Mouse (Mus musculus) heart, embryonic 11.5 days (tissue): ENCODE measurements around the gene Oas1c. TPM values are rescaled to one million over a fixed set of nuclear protein-coding genes. Genes with fewer than 3 reads are reported as not detected.
A peak's percentile ranks its signal among the peaks of the same experiment; 100 is the strongest.
"Not testable (repeated sequence)": the region's sequence is repeated elsewhere in the genome, so short reads cannot be mapped to it uniquely, and the experiment has no call there.

Experiments used
- ATAC-seq: fragments of 200-750 bp; cut with Nextera tagmentation; replicated peaks from 2 replicates; pipeline ENCODE4 v1.8.0; 2017; ENCODE audit warnings: moderate library complexity; ENCODE audit not compliant: insufficient number of reproducible peaks, low FRiP score, low TSS enrichment
- H3K27ac ChIP-seq: fragments of 300-500 bp; sonication (generic); 2 replicates; pipeline ENCODE4 v1.5.1; 2014; ENCODE audit warnings: mild to moderate bottlenecking, low read depth, low read length
- H3K27me3 ChIP-seq: fragments of 300-500 bp; sonication (generic); 2 replicates; pipeline ENCODE4 v1.6.1; 2014; ENCODE audit warnings: mild to moderate bottlenecking, low read length, mixed read lengths; ENCODE audit not compliant: control insufficient read depth, insufficient read depth
- H3K36me3 ChIP-seq: fragments of 300-500 bp; sonication (generic); 2 replicates; pipeline ENCODE4 v1.6.1; 2014; ENCODE audit warnings: mild to moderate bottlenecking, low read length, moderate library complexity, mixed read lengths; ENCODE audit not compliant: control insufficient read depth, insufficient read depth
- H3K4me1 ChIP-seq: fragments of 300-500 bp; sonication (generic); 2 replicates; pipeline ENCODE4 v1.6.1; 2014; ENCODE audit warnings: low read length; ENCODE audit not compliant: control insufficient read depth, insufficient read depth
- H3K4me2 ChIP-seq: fragments of 300-500 bp; sonication (generic); 2 replicates; pipeline ENCODE4 v1.6.1; 2014; ENCODE audit warnings: mild to moderate bottlenecking, moderate library complexity
- H3K4me3 ChIP-seq: fragments of 300-500 bp; sonication (generic); 2 replicates; pipeline ENCODE4 v1.5.1; 2014; ENCODE audit warnings: low read depth, low read length
- H3K9ac ChIP-seq: fragments of 300-500 bp; sonication (generic); 2 replicates; pipeline ENCODE4 v1.6.1; 2014; ENCODE audit warnings: mild to moderate bottlenecking, low read depth, low read length, moderate library complexity
- H3K9me3 ChIP-seq: fragments of 300-500 bp; sonication (generic); replicated peaks from 2 replicates; pipeline ENCODE4 v1.6.1; 2016; ENCODE audit warnings: low read length; ENCODE audit not compliant: control insufficient read depth
- WGBS: fragments of 180-500 bp; shearing (Covaris S2); extraction: QIAGEN DNeasy Blood & Tissue Kit; methylation state at CpG from one replicate; pipeline ENCODE4 v1.1.7; 2014; ENCODE audit not compliant: insufficient replicate concordance; 5-methylcytosine and 5-hydroxymethylcytosine counted together
- polyA plus RNA-seq: library from polyadenylated mRNA; unstranded; fragments of >200 nt; fragmentation: Nextera tagmentation; extraction: Ambion mirVana; gene quantifications from 2 replicates; pipeline ENCODE4 v1.2.1, GENCODE M21; 2014

The Oas1c gene
- polyA plus RNA-seq, 1 experiment from 2014 or later: 0.54 TPM

DNA sequence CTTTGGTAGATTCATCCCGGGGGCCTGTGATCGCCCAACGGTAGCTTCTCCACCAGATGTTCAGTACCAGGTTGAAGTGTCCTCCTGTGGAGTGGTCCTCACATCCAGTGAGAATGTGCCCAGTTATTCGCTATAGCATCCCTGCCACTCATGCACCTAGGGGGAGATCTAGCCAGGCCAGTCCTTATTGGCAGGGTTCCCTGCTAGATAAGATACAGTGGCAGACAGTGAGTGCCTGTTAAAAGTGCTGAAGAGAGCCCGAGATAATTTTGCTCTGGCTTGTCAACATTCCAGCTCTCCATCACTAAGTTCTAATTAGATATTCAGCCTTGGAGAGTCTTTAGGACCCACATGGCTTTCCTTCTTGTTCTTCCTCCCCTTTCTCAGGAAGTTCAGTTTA lies 14.2 kb downstream of the Oas1c start:
- not testable (repeated sequence) for H3K9me3 ChIP-seq, H3K27me3 ChIP-seq
- 48% methylated on average over 5 of the region's 5 CpGs for WGBS

DNA sequence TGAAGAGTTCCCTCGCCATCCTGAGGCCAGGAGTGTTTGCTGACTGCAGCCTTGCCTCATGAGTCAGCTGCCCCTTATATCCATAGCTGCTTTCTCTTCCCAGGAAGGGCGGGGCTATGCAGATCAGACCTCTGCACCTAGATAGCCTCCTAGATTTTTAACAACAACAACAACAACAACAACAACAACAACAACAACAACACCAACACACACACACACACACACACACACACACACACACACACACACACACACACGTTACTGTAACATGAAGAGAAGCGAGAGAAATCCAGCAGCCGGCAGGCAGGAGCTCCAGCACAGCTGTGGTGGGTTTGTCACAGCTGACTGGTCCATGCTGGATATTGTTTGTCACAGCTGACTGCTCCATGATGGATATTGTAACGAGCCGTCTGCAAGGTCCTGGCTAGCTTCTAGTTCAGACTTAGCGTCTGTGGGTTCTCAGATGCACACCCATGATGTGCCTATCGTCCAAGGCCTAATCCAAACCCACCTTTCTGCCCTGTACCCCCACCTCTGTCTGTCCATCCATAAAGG lies 16.8 kb downstream of the Oas1c start, which contains the start of gene Oas1e:
Gene Oas1e (minus strand): TSS at position 51 of the 555 bp plus-strand sequence.
- WGBS: 64% methylated on average over 9 of the region's 9 CpGs
- ATAC-seq, H3K4me2 ChIP-seq, H3K27me3 ChIP-seq, H3K27ac ChIP-seq, H3K9ac ChIP-seq, H3K4me1 ChIP-seq, H3K36me3 ChIP-seq, H3K9me3 ChIP-seq, H3K4me3 ChIP-seq: not testable (repeated sequence)

More for the DNA sequence above, 14.2 kb downstream of the Oas1c start:
- H3K4me3 ChIP-seq, H3K4me2 ChIP-seq, H3K27ac ChIP-seq, ATAC-seq, H3K9ac ChIP-seq, H3K4me1 ChIP-seq, H3K36me3 ChIP-seq: not testable (repeated sequence)

GRCm38 (mm10) chr5:120793043-120793442 lies 19.3 kb downstream of the Oas1c start:
- WGBS: 25% methylated on average over 2 of the region's 2 CpGs

DNA sequence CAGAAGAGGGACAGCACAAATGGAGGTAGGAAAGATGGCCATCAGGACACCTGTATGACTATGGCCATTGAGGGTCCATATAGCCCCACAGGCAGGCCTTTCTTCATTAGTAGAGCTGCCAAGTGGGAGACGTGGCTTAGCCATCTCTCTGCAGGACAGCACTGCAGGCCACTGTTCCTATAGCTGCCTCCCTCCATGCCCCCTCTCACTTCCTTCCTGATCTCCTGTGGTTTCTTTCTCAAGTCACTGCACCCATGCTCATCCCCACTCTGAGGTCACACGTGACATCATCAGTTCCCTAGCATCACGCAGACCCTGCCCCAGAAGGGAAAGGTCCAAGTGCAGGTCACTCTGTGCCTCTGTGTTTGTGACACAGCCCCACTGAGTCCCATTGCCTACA lies 25.3 kb downstream of the Oas1c start:
- H3K9me3 ChIP-seq: no peaks in the 10 kb centered on the region
- H3K36me3 ChIP-seq: no peaks in the 10 kb centered on the region
- H3K27me3 ChIP-seq: no peaks in the 10 kb centered on the region
- no peaks in the 10 kb centered on the region for H3K4me1 ChIP-seq
- H3K9ac ChIP-seq: no peak overlapping the region
- no peak overlapping the region for H3K27ac ChIP-seq
- 68% methylated on average over 3 of the region's 3 CpGs for WGBS
- ATAC-seq: no peak
- H3K4me2 ChIP-seq: no peak overlapping the region
- H3K4me3 ChIP-seq: no peak overlapping the region

More at GRCm38 (mm10) chr5:120793043-120793442, 19.3 kb downstream of the Oas1c start:
- Histone ChIP-seq H3K36me3 (no peaks in the 10 kb centered on the region), H3K27me3 (0 out of 2 replicates have a peak, but pooled peaks cover 2% of the 10 kb centered on the region), H3K4me1 (no peaks in the 10 kb centered on the region), H3K9me3 (no peaks in the 10 kb centered on the region), H3K4me2 (no peak overlapping the region), H3K4me3 (no peak overlapping the region), H3K27ac (no peak overlapping the region), H3K9ac (no peak overlapping the region)
- no peak for ATAC-seq

- no peak overlapping the region for H3K4me3 ChIP-seq
- no peaks in the 10 kb centered on the region for H3K9me3 ChIP-seq
- no peaks in the 10 kb centered on the region for H3K27me3 ChIP-seq
- no peaks in the 10 kb centered on the region for H3K4me1 ChIP-seq
- no peaks in the 10 kb centered on the region for H3K36me3 ChIP-seq
- no peak overlapping the region for H3K4me2 ChIP-seq
- no peak overlapping the region for H3K9ac ChIP-seq
- no peak overlapping the region for H3K27ac ChIP-seq
- WGBS: 81% methylated on average over 2 of the region's 2 CpGs
- no peak for ATAC-seq
Observed at GRCm38 (mm10) chr5:120782446-120782845, 29.9 kb downstream of the Oas1c start.

DNA sequence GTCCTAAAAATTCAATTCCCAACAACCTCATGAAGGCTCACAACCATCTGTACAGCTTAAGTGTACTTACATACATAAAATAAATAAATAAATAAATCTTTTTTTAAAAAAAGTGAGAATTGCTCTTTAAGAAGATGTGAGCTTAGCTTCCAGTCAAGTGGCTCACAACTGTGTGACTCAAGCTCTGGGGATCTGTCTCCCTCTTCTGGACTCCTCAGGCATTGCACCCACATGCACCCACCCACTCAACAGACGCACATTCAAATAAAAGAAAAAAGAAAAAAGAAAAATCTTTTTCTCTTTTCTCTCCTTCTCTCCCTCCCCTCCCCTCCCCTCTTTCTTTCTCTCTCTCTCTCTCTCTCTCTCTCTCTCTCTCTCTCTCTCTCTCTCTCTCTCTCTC lies 30.7 kb downstream of the Oas1c start:
- Histone ChIP-seq H3K27me3 (no peaks in the 10 kb centered on the region), H3K9ac (no peak overlapping the region), H3K9me3 (no peaks in the 10 kb centered on the region), H3K27ac (no peak overlapping the region), H3K4me3 (no peak overlapping the region), H3K36me3 (no peaks in the 10 kb centered on the region), H3K4me2 (no peak overlapping the region), H3K4me1 (no peaks in the 10 kb centered on the region)
- ATAC-seq: no peak
- WGBS: 95% methylated on average over 1 of the region's 1 CpGs

DNA sequence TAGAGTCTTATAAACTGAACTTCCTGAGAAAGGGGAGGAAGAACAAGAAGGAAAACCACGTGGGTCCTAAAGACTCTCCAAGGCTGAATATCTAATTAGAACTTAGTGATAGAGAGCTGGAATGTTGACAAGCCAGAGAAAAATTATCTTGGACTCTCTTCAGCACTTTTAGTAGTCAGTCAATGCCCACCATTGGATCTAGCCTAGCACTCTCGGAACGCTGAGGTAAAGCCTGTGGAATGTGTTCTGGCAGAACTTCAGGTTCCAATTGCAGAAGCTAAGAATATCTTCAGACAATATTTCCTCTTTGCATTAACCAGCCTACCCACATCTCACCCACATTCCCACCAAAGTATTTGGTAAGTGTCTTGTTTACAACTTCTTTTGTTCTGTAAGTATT lies 32.4 kb downstream of the Oas1c start:
- Histone ChIP-seq H3K4me3 (no peak overlapping the region), H3K4me2 (no peak overlapping the region), H3K27ac (no peak overlapping the region), H3K4me1 (peaks cover 9% of the 10 kb centered on the region), H3K9ac (no peak overlapping the region), H3K9me3 (no peaks in the 10 kb centered on the region), H3K27me3 (no peaks in the 10 kb centered on the region), H3K36me3 (no peaks in the 10 kb centered on the region)
- 30% methylated on average over 3 of the region's 3 CpGs for WGBS
- no peak for ATAC-seq

GRCm38 (mm10) chr5:120778941-120779340 lies 33.4 kb downstream of the Oas1c start:
- no peak overlapping the region for H3K4me2 ChIP-seq
- WGBS: 47% methylated on average over 2 of the region's 2 CpGs
- H3K9me3 ChIP-seq: no peaks in the 10 kb centered on the region
- no peak overlapping the region for H3K27ac ChIP-seq
- H3K4me3 ChIP-seq: no peak overlapping the region
- no peaks in the 10 kb centered on the region for H3K27me3 ChIP-seq
- peaks cover 10% of the 10 kb centered on the region for H3K4me1 ChIP-seq
- no peak overlapping the region for H3K9ac ChIP-seq
- no peaks in the 10 kb centered on the region for H3K36me3 ChIP-seq
- no peak for ATAC-seq

DNA sequence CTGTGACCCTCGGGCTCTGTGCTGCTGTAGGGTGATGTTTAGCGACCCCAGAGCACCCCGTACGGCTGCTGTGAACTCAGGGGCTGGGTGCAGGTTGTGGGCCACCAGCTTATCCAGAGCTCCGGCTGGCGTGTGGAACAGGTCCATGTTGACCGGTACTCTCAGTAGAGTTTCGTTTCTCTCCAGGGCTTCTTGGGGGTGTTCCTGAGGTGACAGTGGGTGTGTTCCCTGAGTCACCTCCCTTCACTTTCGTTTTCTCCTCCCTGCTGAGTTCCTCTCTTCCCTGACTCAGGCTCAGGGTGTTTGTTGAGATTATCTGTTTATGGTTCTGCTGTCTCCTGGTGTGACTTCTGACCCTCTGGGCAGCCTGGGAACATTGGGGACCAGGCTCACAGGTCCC lies 34.8 kb downstream of the Oas1c start, which contains the start of gene Oas3:
Gene Oas3 (minus strand): TSS at position 184 of the 400 bp plus-strand sequence.
- no peak within 1 kb of the TSS for H3K4me2 ChIP-seq
- WGBS: 82% methylated on average over 9 of the region's 9 CpGs
- no peak for ATAC-seq

More for the DNA sequence above, 34.8 kb downstream of the Oas1c start, which contains the start of gene Oas3:
- no peak within 1 kb of the TSS for H3K4me3 ChIP-seq
- H3K27ac ChIP-seq: no peak within 1 kb of the TSS
- H3K36me3 ChIP-seq: no peaks in the 10 kb centered on the region
- no peaks in the 10 kb centered on the region for H3K9me3 ChIP-seq
- peaks cover 10% of the 10 kb centered on the region for H3K4me1 ChIP-seq
- no peaks in the 10 kb centered on the region for H3K27me3 ChIP-seq
- H3K9ac ChIP-seq: peak within 1 kb of the TSS; percentile 5; the same call in 1 of the 2 replicates
